Mouse (Mus musculus) CH12.LX (cell line): ENCODE data around the gene C9orf72. TPM values are rescaled to one million over a fixed set of nuclear protein-coding genes. Genes with fewer than 3 reads are reported as not detected.

Experiments
- DNase-seq: peaks from one replicate; pipeline ENCODE4 v3.0.0-alpha.2; 2013; ENCODE audit errors: extremely low read depth
- H3K27ac ChIP-seq: 2 replicates; pipeline ENCODE4 v1.5.1; 2012; ENCODE audit warnings: low read depth, mild to moderate bottlenecking, control low read depth, moderate library complexity; ENCODE audit not compliant: insufficient read depth
- H3K27me3 ChIP-seq: replicated peaks from 2 replicates; pipeline ENCODE3; 2012; ENCODE audit warnings: inconsistent platforms
- H3K36me3 ChIP-seq, 2 experiments: replicated peaks in 1 of 2; 2 replicates each; pipeline versions ENCODE3 to v1.6.1; 2012; ENCODE audit warnings: inconsistent platforms in 1 of 2, low read length in 1 of 2, mild to moderate bottlenecking in 1 of 2, mixed read lengths in 1 of 2, moderate library complexity in 1 of 2; ENCODE audit not compliant: control insufficient read depth in 1 of 2, insufficient read depth in 1 of 2
- H3K4me1 ChIP-seq, 2 experiments: 2 replicates each; pipeline ENCODE4 v1.6.1; 2012; ENCODE audit warnings: inconsistent platforms in 1 of 2, moderate library complexity in 1 of 2; ENCODE audit not compliant: insufficient read depth in 2 of 2, control insufficient read depth in 1 of 2
- H3K4me2 ChIP-seq: 2 replicates; pipeline ENCODE4 v1.6.1; 2012; ENCODE audit warnings: low read depth, mild to moderate bottlenecking, control low read depth; ENCODE audit not compliant: poor library complexity, insufficient read depth, severe bottlenecking
- H3K4me3 ChIP-seq, 3 experiments: fragments of 150-350 bp in 1 of 3; sonication (generic) in 1 of 3; replicated peaks in 1 of 3; 2 replicates each; pipeline versions ENCODE3 to v1.5.1; 2011 to 2012; ENCODE audit warnings: low read depth in 2 of 3, low read length in 2 of 3, mild to moderate bottlenecking in 2 of 3, moderate library complexity in 2 of 3, control low read depth in 1 of 3, improper control_type of control experiment in 1 of 3, inconsistent platforms in 1 of 3, mixed read lengths in 1 of 3; ENCODE audit not compliant: poor library complexity in 1 of 3
- H3K79me2 ChIP-seq: replicated peaks from 2 replicates; pipeline ENCODE4 v1.6.1; 2012; ENCODE audit warnings: mild to moderate bottlenecking, moderate library complexity; ENCODE audit not compliant: control insufficient read depth, poor library complexity, insufficient read depth, severe bottlenecking; ENCODE audit errors: extremely low read depth
- H3K9ac ChIP-seq: 2 replicates; pipeline ENCODE4 v1.6.1; 2012; ENCODE audit warnings: low read depth, mild to moderate bottlenecking, control low read depth, moderate library complexity; ENCODE audit not compliant: insufficient read depth
- H3K9me3 ChIP-seq: replicated peaks from 2 replicates; pipeline ENCODE3; 2012; ENCODE audit warnings: low read length, inconsistent platforms, mixed read lengths
- CHD2 ChIP-seq: IDR thresholded peaks from 2 replicates; pipeline ENCODE4 v1.6.1; 2011; ENCODE audit warnings: low read length, improper control_type of control experiment
- E2F4 ChIP-seq: IDR thresholded peaks from 2 replicates; pipeline ENCODE4 v1.6.1; 2011; ENCODE audit warnings: low read depth, low read length, improper control_type of control experiment; ENCODE audit not compliant: insufficient replicate concordance
- EP300 ChIP-seq: IDR thresholded peaks from 2 replicates; pipeline ENCODE4 v1.6.1; 2011; ENCODE audit warnings: low read length, improper control_type of control experiment
- ETS1 ChIP-seq: conservative IDR thresholded peaks from 2 replicates; pipeline ENCODE4 v1.6.1; 2012; ENCODE audit warnings: low read depth, mild to moderate bottlenecking, inconsistent platforms, low read length, improper control_type of control experiment, moderate library complexity
- GABPA ChIP-seq: IDR thresholded peaks from 2 replicates; pipeline ENCODE4 v1.6.1; 2012; ENCODE audit warnings: low read depth, low read length, improper control_type of control experiment, inconsistent platforms; ENCODE audit not compliant: insufficient replicate concordance
- IRF4 ChIP-seq: IDR thresholded peaks from 2 replicates; pipeline ENCODE4 v1.6.1; 2014; ENCODE audit warnings: low read depth, mild to moderate bottlenecking, inconsistent platforms, low read length, improper control_type of control experiment
- JUND ChIP-seq: conservative IDR thresholded peaks from 2 replicates; pipeline ENCODE4 v1.6.1; 2011; ENCODE audit warnings: low read depth, low read length, improper control_type of control experiment
- MAFK ChIP-seq: IDR thresholded peaks from 2 replicates; pipeline ENCODE4 v1.6.1; 2011; ENCODE audit warnings: low read length, improper control_type of control experiment; ENCODE audit not compliant: insufficient replicate concordance
- MAZ ChIP-seq: IDR thresholded peaks from 2 replicates; pipeline ENCODE4 v1.6.1; 2012; ENCODE audit warnings: low read depth, mild to moderate bottlenecking, inconsistent platforms, low read length, improper control_type of control experiment, moderate library complexity
- MEF2A ChIP-seq: IDR thresholded peaks from 2 replicates; pipeline ENCODE4 v1.6.1; 2014; ENCODE audit warnings: low read depth, mild to moderate bottlenecking, inconsistent platforms, low read length, improper control_type of control experiment, borderline replicate concordance
- MYC ChIP-seq: IDR thresholded peaks from 2 replicates; pipeline ENCODE4 v1.6.1; 2011; ENCODE audit warnings: low read depth, mild to moderate bottlenecking, improper control_type of control experiment, low read length
- RAD21 ChIP-seq: IDR thresholded peaks from 2 replicates; pipeline ENCODE4 v1.6.1; 2011; ENCODE audit warnings: low read depth, mild to moderate bottlenecking, low read length, improper control_type of control experiment, moderate library complexity
- RCOR1 ChIP-seq: conservative IDR thresholded peaks from 2 replicates; pipeline ENCODE4 v1.6.1; 2012; ENCODE audit warnings: low read depth, mild to moderate bottlenecking, inconsistent platforms, low read length, improper control_type of control experiment
- TCF12 ChIP-seq: IDR thresholded peaks from 2 replicates; pipeline ENCODE4 v1.6.1; 2014; ENCODE audit warnings: low read depth, mild to moderate bottlenecking, inconsistent platforms, low read length, improper control_type of control experiment
- USF2 ChIP-seq: conservative IDR thresholded peaks from 2 replicates; pipeline ENCODE4 v1.6.1; 2011; ENCODE audit warnings: low read depth, low read length, improper control_type of control experiment
- ZC3H11A ChIP-seq: IDR thresholded peaks from 2 replicates; pipeline ENCODE4 v1.6.1; 2012; ENCODE audit warnings: low read depth, mild to moderate bottlenecking, inconsistent platforms, low read length, improper control_type of control experiment
- ZKSCAN1 ChIP-seq: IDR thresholded peaks from 2 replicates; pipeline ENCODE4 v1.6.1; 2012; ENCODE audit warnings: low read depth, inconsistent platforms, low read length, improper control_type of control experiment, borderline replicate concordance
- ZMIZ1 ChIP-seq: IDR thresholded peaks from 2 replicates; pipeline ENCODE4 v1.6.1; 2012; ENCODE audit warnings: low read depth, mild to moderate bottlenecking, inconsistent platforms, low read length, improper control_type of control experiment
- ZNF384 ChIP-seq: IDR thresholded peaks from 2 replicates; pipeline ENCODE4 v1.6.1; 2012; ENCODE audit warnings: low read depth, low read length, improper control_type of control experiment, inconsistent platforms
- dilution Hi-C: fragments of 300-500 bp; cut with MboI; formaldehyde crosslinking; loops from 2 replicates; pipeline ENCODE4 v1.14.3; 2020; ENCODE audit warnings: low sequenced_read_pairs; ENCODE audit not compliant: extremely low pct_unique_long_range_greater_than_20kb, extremely low pct_ligation_motif_present
- in situ Hi-C: fragments of 300-500 bp; cut with MboI; formaldehyde crosslinking; loops from 3 replicates; pipeline ENCODE4 v1.14.3; 2019; ENCODE audit warnings: low sequenced_read_pairs, low pct_ligation_motif_present, low pct_unique_long_range_greater_than_20kb, mixed read lengths
- polyA plus RNA-seq: library from polyadenylated mRNA; unstranded; fragments of >175 nt; gene quantifications from 2 replicates; pipeline ENCODE4 v1.2.1, GENCODE M21; 2012; ENCODE audit warnings: low read depth; ENCODE audit not compliant: insufficient read length
- total RNA-seq, 2 experiments: library from RNA; depleted of rRNA; stranded (reverse); fragments of 300-350 nt in 1 of 2; fragments of >200 nt in 1 of 2; gene quantifications; 2 replicates each; pipeline ENCODE4 v1.2.3; 2012 to 2014

C9orf72 gene
- total and polyA plus RNA-seq, 3 experiments: 15.4 to 58.2 (median 49.7) TPM

GRCm38 (mm10) chr4:35145726-35146125 lies 80.2 kb downstream of the C9orf72 start (continued):
- TF ChIP-seq RCOR1 (0 out of 2 replicates have a peak, but pooled peaks have one; percentile 30), CHD2 (no peak), ZKSCAN1 (no peak), MAFK (0 out of 2 replicates have a peak, but pooled peaks have one; percentile 22), GABPA (no peak), ETS1 (peak; percentile 80), E2F4 (no peak)

- no peaks in the 10 kb centered on the region for H3K9me3 ChIP-seq
- no peak overlapping the region for H3K4me3 ChIP-seq
- H3K79me2 ChIP-seq: peaks cover 4% of the 10 kb centered on the region
- no peak for DNase-seq
- TF ChIP-seq ZKSCAN1: no peak
- TF ChIP-seq MEF2A: no peak
- no peak for TF ChIP-seq ZNF384
- TF ChIP-seq USF2: no peak
- no peak for TF ChIP-seq E2F4
- no peak for TF ChIP-seq TCF12
- no peak for TF ChIP-seq IRF4
- no peak for TF ChIP-seq RAD21
- no peak for TF ChIP-seq MAFK
- TF ChIP-seq MYC: no peak
- no peak for TF ChIP-seq ZC3H11A
- TF ChIP-seq MAZ: no peak
- no peak for TF ChIP-seq JUND
- no peak for TF ChIP-seq ZMIZ1
- TF ChIP-seq EP300: no peak
- no peak for TF ChIP-seq CHD2
- TF ChIP-seq, all 38 proteins: peak for 0
- Histone ChIP-seq H3K9ac (no peak overlapping the region), H3K27me3 (no peaks in the 10 kb centered on the region), H3K27ac (no peak overlapping the region), H3K36me3 (peaks cover 0 to 17% of the 10 kb centered on the region in 2 experiments), H3K4me2 (no peak overlapping the region), H3K4me1 (peaks cover 16 to 56% of the 10 kb centered on the region in 2 experiments)
- in situ Hi-C loops: loop anchor here (10.0 kb wide), 1 partner anchor 79 kb away; no protein-coding TSS in a partner anchor
- dilution Hi-C loops: no loop called here
Measured at GRCm38 (mm10) chr4:35143472-35144102, 82.4 kb downstream of the C9orf72 start.

Other genes starting within 250 kb of the C9orf72 start
- gene Ifnk, start 74.1 kb downstream of the C9orf72 start, total RNA-seq (2012; rRNA removed): not detected in 2 replicates
- not detected in 2 replicates for gene Ifnk, start 74.1 kb downstream of the C9orf72 start, total RNA-seq (2014; rRNA removed)
- not detected in 2 replicates for gene Ifnk, start 74.1 kb downstream of the C9orf72 start, polyA plus RNA-seq
- gene Mob3b, start 68.7 kb downstream of the C9orf72 start, total RNA-seq (2012; rRNA removed): 9.4 and 11.7 TPM in 2 replicates
- 3.2 and 3.5 TPM in 2 replicates for gene Mob3b, start 68.7 kb downstream of the C9orf72 start, total RNA-seq (2014; rRNA removed)
- gene Mob3b, start 68.7 kb downstream of the C9orf72 start, polyA plus RNA-seq: 11.0 and 12.3 TPM in 2 replicates